Mouse (Mus musculus) adrenal gland, postnatal 36 days (tissue): ENCODE measurements around the gene Ganab. TPM values are rescaled to one million over a fixed set of nuclear protein-coding genes. Genes with fewer than 3 reads are reported as not detected.
"Not testable (repeated sequence)": the region's sequence is repeated elsewhere in the genome, so short reads cannot be mapped to it uniquely, and the experiment has no call there.

Experiments used
- DNase-seq, 2 experiments: peaks; one replicate each; pipeline ENCODE4 v3.0.0; 2021; ENCODE audit warnings: mixed read lengths in 1 of 2
- total RNA-seq, 2 experiments: library from RNA; stranded (reverse); gene quantifications; 2 replicates each; pipeline ENCODE4 v1.2.3; 2021

Gene Ganab
- total RNA-seq, 2 experiments from 2014 or later, result 190 to 201 TPM

DNA sequence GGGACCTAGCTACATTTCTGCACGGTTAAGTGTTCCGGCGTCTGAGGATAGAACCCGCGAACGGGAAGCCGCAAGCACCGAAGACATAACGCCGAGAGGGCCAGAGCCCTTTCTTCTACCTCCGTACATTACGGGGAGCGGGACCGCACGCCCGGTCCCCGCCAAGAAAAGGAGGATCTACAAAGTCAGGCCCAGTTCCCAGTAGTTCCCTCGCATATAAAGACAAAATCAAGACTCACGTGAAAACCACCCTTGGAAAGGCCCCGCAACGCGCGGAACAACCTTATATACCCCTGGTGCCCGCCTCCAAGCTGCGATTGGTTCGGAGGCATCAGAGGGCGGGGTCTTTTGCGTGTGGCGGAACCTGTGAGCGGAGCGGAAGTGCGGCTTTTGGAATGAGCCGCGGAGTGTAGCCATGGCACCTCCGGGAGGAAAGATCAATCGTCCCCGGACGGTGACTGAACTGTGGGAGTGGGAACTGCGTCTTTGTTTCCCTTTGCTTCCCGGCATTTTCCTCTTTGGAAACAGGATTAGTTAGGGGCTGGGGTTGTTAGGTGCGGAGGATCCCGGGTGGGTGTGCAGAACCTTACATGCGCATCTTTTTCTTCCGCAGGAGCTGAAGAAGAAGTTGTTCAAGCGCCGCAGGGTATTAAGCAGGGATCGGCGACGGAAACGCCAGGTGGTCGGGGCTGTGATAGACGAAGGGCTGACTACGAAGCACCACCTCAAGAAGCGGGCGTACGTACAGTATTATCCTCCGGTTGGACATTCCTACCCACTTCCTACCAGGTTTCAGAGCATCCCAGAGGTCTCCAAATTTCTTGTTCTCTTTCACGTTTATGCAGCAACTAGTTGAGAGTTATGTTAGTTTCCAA is 9.1 kb upstream of the Ganab start, which contains the start of the genes 1810009A15Rik and Gm49416:
TSS of gene 1810009A15Rik (plus strand) at position 343 of the 875 bp plus-strand sequence.
TSS of gene Gm49416 (plus strand) at position 416 of the 875 bp plus-strand sequence.
- DNase-seq, result peak; percentile 94 to 96

DNA sequence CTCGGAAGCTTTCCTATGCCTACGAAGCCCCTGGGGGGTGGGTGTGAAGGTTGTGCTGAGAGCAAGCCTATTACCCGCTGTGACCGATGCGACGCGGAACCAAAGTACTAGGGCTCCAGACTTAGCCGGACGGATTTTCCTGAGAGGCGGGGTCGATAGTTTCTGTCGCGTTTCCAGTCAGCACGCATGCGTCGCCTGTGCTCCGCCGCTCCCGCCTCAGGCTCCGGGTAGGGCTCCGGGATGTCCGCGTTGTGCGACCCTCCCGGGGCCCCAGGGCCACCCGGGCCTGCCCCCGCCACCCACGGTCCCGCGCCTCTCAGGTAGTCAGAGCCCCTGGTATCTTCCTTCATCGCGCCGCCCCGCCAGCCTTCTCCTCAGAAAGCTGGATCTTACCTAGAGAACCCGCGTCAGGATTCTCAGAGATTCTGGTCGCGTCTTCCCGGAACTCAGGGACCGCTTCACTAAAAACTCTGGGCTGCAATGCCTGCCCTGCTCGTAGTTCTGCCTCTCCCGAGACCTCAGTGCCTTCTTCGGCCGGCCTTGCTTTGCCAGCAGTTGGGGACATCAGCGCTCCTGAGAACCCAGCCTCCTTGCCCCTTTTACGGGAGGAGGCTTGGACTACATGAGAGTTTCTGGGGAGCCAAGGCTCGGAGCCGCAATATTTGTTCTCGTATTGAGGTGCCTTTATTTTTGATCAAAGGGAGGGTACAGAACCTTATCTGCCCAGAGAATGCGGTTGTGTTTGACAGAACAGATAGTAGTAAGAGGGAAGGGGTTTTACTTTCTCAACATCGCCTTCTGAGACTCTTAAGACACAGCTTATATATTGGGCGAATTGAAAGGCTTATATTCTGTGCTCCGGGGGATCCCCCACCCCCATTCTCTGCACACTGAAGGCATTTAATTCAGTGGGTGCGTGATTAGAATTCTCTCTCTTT is 4.8 kb upstream of the Ganab start, which contains the start of gene Ints5:
TSS of gene Ints5 (plus strand) at position 177 of the 938 bp plus-strand sequence.
- DNase-seq, result peak; percentile 88

DNA sequence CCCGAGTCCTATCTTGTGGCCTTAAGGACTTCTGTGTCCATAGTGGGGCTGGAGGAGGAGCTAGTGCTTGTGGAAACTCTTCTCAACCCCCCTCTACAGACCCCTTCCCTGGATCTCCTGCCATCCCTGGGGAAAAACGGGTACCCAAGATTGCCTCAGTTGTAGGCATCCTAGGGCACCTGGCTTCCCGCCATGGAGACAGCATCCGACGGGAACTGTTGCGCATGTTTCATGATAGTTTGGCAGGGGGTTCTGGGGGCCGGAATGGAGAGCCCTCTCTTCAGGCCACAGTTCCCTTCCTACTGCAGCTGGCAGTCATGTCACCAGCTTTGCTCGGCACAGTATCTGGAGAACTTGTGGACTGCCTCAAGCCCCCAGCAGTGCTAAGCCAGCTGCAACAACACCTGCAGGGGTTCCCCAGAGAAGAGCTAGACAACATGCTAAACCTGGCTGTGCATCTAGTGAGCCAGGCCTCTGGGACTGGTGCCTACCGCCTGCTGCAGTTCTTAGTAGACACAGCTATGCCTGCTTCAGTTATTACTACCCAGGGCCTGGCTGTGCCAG is 2.4 kb upstream of the Ganab start:
- DNase-seq, result no peak

DNA sequence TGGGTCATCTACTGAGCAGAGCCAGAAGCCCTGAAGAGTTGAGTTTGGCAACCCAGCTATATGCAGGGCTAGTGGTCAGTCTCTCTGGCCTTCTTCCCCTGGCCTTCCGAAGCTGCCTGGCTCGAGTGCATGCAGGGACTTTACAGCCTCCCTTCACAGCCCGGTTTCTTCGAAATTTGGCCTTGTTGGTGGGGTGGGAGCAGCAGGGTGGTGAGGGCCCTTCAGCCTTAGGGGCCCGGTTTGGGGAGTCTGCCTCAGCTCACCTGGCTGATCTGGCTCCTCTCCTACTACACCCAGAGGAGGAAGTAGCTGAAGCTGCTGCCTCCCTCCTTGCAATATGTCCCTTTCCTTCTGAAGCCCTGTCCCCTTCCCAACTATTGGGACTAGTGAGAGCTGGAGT is 1.6 kb upstream of the Ganab start:
- DNase-seq, result not testable (repeated sequence)

DNA sequence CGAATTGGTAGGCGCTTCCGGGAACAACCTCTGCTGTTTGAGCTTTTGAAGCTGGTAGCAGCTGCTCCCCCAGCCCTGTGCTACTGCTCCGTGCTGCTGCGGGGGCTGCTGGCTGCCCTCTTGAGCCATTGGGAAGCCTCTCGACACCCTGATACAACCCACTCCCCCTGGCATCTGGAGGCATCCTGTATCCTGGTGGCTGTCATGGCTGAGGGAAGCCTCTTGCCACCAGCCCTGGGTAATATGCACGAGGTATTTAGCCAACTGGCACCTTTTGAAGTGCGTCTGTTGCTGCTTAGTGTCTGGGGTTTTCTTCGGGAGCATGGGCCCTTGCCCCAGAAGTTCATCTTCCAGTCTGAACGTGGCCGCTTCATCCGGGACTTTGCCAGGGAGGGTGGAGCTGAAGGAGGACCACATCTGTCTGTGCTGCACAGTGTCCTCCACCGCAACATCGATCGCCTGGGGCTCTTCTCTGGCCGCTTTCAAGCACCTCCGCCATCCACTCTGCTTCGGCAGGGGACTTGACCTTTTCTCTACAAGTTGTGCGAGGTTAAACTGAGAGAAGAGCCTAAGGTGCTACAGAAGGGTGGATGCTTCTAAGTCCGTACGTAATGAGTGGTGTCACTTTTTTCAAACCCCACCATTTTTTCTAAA is 533 bp upstream of the Ganab start:
- DNase-seq, result peak; percentile 70 to 77

DNA sequence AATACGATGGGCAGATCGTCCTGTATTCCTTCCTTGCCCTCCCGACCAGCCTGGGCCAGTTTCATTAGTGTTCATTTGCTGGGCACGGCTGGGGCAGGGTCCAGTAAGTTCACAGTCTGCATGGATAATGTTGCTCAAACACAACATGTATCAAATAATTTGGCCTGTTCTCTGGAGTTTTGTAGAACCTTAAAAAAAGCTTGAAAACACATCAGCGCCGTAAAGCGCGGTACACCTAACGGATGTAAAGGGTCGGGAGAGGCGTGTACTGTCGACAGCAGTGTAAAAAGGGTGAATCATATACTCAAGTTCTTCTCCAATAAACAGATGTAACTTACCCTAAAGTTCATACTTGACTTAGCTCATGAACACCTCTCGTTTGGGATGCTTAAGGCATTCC is 705 bp downstream of the Ganab start:
- no peak for DNase-seq

DNA sequence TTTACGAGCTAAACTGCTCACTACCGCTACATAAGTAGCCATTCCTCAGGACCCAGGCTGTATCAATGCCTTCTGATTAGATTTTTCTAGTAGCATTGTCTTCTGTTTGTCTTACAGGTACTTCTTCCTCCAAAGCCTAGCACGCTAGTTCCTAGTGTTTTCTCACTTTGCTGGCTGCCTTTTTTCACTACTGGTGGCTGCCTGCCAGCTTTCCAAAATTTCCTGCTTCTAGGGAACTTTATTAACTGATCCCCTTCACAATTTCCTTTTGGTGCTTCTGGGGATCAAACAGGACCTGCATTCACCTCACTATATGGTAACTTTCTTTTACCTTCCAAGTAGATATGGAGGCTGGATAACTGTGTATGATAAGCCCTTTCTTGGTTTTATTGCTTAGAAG is 1.2 kb downstream of the Ganab start:
- DNase-seq, result peak in 1 of 2 experiments; percentile 34

DNA sequence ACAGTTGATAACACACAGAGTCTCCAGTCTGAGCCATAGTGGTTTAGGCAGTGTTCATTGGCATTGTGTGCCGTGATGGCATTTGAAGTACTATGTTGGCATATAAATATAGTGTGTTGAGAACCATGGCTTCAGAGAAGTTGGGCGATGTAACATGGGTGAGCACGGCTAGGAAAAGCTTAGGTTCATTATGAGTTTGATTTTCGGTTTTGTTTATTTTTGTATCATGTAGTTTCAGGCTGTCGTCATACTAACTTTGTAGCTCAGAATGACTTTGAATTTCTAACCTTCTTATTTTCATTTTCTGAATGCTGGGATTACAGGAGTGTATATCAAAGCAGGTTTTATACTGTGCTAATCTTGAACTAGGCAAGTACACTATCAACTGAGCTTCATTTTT is 5.5 kb downstream of the Ganab start:
- no peak for DNase-seq

DNA sequence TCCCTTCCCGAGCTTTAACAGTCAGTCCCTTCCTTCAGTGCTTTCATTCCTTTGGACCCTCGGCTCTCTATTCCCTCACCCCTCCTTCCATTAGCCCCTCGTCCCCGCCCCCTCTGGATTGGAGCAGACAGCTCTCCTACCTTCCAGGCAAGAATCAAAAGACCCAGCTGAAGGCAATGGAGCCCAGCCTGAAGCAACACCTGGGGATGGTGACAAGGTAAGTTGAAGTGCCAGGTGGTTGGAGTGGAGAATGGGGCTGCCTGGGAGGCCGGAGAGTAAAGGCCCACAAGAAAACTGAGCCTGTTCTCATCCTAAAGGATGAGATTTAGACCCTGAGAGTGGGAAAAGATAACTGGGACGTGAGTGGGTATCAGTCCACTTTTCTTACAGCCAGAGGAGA is 10.7 kb downstream of the Ganab start:
- DNase-seq, result no peak

DNA sequence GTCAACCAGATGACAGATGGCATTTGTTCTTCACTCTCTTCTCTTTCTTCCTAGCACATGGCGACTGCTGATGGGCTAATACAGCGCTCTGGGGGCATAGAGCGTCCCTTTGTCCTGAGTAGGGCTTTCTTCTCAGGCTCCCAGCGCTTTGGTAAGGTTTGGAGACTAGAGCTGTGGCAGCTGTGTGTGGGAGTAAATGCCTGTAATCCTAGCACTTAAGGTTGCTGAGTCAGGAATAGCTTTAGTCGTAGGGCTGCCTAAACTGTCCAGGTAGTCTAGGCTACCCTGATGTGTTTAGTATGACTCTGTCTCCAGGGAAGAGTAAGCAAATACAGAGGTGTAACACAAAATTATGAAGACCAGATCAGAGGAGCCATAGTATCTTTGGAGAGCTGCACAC is 13.9 kb downstream of the Ganab start:
- DNase-seq, result no peak

DNA sequence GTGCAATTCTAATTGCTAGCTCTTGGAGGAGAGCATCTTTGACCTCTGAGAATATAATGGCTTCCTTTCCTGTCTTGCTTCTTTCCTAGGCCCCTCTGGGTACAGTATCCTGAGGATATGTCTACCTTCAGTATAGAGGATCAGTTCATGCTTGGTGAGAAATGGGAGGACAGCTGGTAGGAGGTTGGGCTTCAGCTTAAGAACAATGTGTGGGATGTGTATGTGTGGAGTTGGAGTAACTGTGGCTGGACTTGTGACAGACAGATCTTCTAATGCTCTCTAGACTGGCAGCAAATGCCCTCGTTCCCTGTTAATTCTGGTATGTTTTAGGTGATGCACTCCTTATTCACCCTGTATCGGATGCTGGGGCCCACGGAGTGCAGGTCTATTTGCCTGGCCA is 16.3 kb downstream of the Ganab start:
- DNase-seq, result no peak

DNA sequence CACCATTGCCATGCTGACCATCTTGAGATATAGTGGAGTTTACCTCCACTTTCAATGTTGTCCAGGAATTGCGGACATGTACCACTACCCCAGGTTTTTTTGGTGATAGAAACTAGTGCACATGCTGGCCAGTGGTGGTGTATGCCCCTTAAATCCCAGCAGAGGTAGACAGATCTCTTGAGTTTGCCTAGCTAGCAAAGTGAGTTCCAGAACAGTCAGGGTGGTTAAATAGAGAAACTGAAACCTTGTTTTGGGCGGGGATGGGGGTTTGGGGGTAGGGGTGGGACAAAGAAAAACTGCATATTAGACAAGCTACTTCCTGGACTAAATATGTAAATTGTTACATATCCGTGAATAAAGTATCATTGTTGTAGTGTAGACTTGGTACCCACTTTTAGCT is 21.1 kb downstream of the Ganab start:
- DNase-seq, result no peak

DNA sequence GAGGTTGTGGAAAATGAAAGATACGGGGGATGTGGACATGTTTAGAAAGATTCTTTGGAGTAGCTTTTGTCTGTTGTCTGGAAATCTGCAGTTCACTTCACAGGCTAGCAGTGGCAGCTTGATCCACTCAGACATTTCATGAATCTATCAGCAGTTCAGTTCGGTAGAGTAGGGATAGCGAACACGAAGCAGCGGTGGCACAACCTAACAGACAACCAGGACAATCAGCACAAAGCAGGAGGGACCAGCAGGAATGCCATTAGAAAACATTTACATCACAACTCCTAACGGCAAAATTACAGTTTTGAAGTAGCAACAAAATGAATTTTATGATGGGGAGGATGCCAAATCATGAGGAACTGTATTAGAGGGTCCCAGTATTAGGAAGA is 21.8 kb downstream of the Ganab start:
- no peak for DNase-seq

DNA sequence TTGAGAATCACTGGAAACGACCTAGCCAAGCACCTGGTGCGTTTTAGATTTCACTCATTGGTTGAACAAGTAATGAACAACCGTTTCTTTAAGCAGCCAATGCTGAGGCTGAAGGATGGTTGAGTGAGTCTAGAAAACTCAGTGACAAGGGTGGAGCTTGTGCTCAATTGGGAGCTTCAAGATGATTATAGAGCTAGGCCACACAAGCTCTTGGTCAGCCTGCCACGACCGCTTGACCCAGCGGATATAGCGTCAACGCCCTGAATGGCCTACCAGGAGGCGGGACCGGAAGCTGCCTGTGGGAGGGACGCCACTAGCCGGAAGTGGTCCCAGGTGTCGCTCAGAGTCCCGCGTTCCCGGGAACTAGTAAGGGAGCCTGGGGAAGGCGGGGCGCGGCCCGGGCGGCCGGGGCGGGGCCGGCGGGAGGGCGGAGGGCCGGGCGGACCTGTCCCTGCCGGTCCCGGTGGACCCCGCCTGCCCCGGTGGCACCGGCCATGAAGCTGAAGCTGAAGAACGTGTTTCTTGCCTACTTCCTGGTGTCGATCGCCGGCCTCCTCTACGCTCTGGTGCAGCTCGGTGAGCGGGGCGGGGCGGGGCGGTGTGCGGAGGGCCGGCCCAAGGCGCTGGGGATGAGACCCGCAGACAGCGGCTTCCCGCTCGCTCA is 22.3 kb downstream of the Ganab start, which contains the start of gene B3gat3:
TSS of gene B3gat3 (plus strand) at position 302 of the 664 bp plus-strand sequence.
- DNase-seq, result peak; percentile 98

DNA sequence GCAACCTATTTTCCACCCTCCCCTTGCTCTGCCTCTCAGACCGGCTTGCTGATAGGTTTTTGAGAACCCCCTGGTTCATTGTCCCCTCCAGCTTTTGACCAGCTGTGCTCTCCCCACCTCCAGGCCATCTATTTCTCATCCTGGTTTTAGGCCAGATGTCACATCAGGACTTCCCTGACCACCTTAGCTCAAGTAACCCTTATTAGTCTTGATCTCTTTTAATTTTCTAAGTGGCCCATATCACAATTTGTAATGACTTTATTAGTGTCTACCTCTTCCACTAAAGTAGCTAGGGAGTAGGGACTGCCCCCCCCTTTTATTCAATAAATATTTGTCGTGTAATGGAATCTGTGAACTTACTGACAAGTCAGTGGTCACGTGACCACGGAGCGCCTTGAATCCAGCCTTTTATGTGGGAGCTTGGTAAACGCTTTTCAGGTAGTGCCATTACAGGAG is 23.0 kb downstream of the Ganab start:
- peak in 1 of 2 experiments; percentile 40 for DNase-seq

DNA sequence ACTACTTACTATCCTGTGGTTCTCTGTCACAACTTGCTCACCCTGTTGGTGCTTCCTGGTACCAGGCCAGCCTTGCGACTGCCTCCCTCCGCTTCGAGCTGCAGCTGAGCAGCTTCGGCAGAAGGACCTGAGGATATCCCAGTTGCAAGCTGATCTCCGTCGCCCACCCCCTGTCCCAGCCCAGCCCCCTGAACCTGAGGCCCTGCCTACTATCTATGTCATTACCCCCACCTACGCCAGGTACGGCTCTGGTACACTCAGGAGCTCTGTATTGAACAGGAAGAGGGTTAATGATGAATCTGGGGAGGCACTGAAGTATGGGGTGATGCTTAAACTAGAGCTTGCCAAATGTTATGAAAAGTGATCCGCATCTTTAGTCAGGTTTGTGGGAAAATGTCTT is 23.9 kb downstream of the Ganab start:
- DNase-seq, result no peak

DNA sequence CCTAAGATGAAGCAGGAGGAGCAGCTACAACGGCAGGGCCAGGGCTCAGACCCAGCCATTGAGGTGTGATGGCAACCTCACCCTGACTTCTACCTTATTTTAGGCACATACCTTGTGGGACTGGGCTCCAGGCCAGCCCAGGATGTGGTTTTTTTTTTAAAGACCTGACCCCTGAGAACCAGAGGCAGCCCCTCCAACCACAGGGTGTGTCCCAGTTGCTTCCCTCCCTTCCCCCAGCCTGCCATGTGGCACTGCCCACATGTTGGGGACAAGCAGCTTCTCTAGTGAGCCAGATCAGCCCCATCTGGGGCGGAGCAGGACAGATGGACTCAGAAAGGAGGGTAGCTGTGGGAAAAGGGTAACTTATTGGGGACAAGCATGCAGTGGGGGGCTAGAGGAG is 28.9 kb downstream of the Ganab start:
- no peak for DNase-seq

DNA sequence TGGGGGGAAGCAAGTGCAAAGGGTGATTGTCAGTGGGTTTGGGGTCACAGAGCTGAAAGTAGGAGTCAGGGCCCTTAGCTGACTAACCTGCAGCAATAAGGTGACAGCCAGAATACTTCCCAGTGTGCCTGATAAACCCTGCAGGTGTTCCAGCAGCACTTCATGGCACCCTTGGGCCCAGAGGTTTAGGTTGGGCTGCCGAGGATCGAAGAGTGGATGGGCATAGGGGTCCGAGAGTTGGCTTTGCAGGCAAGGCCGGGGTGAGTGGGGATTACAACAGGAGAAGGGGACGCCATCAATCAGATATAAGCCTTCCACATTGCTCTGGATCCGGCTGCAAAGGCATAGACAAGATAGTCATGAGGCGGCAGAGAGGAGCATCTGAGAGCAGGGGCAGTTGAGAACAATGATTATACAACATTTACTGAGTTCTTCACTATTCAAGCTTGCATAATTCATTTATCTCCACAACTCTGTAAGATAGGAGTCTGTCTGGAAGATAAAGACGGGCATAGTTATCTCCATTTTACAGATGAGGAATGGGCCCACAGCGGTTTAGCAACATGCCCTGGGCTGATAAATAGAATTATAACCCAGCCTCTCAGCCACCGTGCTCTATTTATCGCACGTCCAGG is 30.1 kb downstream of the Ganab start:
- DNase-seq, result no peak

DNA sequence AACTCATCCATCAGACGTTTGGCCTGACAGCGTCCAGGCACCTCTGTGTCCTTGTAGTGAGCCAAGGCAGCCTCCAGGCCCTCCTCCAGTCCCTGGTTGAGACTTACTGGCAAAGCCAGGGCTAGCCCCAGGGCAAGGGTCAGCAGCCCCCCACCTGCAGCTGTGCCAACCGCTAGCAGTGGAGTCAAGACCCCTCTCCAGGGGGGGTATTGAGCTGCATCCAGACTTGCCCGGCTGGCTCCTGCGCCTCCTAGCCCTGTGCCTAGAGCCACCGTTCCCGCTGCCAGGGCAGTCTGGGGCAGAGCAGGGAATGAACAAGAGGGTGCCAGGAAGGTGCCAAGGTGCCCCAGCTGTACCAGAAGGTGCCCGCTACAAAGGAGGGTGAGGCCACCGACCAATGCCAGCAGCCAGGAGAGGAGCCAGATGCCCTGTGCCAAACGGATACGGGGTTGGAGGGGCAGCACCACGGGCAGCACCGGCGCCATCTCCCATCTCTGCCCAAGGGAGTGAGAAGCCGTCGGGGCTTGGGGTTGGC is 30.9 kb downstream of the Ganab start:
- peak in 1 of 2 experiments; percentile 28 for DNase-seq
